Mouse (Mus musculus): ENCODE data around the gene Otp.

DNA sequence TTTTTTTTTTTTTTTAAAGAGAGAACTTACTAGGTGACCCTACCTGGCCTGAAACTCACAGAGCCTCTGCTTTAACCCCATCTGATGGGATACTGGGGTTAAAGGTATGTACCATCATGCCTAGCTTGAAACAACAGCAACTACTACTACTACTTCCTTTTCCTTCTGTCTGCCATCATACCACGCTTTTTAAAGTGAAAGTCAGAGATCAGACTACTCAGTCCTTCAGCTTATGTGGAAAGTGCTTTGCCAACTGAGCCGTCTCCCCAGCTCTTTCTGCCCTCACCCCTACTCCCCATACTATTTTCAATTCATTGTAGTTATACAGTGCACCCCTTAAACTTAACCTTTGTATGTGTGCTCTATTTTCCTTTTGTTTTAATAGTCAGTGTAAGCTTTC is 48.4 kb upstream of the Otp start:
- TF ChIP-seq EP300 (IDR thresholded peaks at IDR 0.05; ENCODE audit: low read depth) (no peak), CTCF (IDR thresholded peaks at IDR 0.05; ENCODE audit: low read depth) (no peak)
